Mouse (Mus musculus): ENCODE measurements around the gene Mup21.
"Not testable (repeated sequence)": the region's sequence is repeated elsewhere in the genome, so short reads cannot be mapped to it uniquely, and the experiment has no call there.

DNA sequence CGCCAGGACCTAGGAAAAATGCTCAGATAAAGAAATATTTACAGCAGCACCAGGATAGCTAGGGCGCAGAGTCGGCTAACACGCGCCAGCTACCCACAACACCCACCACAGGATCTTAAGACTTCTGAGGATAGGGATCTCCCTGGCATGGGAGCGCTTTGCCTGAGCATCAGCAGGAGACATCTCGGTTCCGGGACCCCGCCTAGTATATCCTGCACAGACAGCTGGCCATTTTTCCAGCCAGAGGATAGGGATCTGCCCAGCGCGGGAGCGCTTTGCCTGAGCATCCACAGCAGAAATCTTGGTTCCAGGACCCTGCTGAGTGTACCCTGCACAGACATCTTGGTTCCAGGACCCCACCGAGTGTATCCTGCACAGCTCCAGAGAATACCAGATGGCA, 17.0 kb upstream of the Mup21 start:
- TF ChIP-seq CTCF (conservative IDR thresholded peaks at IDR 0.05 in 1 of 2, IDR thresholded peaks at IDR 0.05 in 1 of 2; ENCODE audit: low read depth in 2 of 2, low read length in 2 of 2); BHLHE40 (IDR thresholded peaks at IDR 0.05; ENCODE audit: low read depth, low read length); E2F4 (IDR thresholded peaks at IDR 0.05; ENCODE audit: insufficient replicate concordance, low read depth, low read length); MAX (IDR thresholded peaks at IDR 0.05; ENCODE audit: low read length): not testable (repeated sequence)

Data from CH12.LX (cell line).